Comparison of ENCODE assay signal across 15 mouse cellular contexts in genomic region chr1:50637992-50638391, GRCm38 (mm10).
"Had no signal": no experiment of that assay in that cellular context is flagged by ENCODE, and none has a peak within 500 bp of the region (broad histone marks: within the 10 kb centered on the region; RNA-seq: fewer than 3 reads in every experiment).

No protein-coding gene starts in this region.

- DNase-seq: cerebellum, adult 9-11 months; cerebellum, postnatal 10 days; cerebellum, postnatal 14 days; cerebellum, postnatal 25 days; cerebellum, postnatal 36 days; embryo, embryonic 11 days; forebrain, postnatal 0 days; gastrocnemius, adult 2 months; gastrocnemius, postnatal 10 days; gastrocnemius, postnatal 14 days; gastrocnemius, postnatal 25 days; gastrocnemius, postnatal 36 days; heart, adult 11 months; heart, adult 18-20 months; heart, adult 2 months had no signal
